Mouse (Mus musculus): ENCODE measurements around the gene Klhdc3. TPM values are rescaled to one million over a fixed set of nuclear protein-coding genes. Genes with fewer than 3 reads are reported as not detected.

The Klhdc3 gene
- total RNA-seq, 4 experiments from 2014 or later, result 53.8 to 65.7 (median 61.5) TPM

DNA sequence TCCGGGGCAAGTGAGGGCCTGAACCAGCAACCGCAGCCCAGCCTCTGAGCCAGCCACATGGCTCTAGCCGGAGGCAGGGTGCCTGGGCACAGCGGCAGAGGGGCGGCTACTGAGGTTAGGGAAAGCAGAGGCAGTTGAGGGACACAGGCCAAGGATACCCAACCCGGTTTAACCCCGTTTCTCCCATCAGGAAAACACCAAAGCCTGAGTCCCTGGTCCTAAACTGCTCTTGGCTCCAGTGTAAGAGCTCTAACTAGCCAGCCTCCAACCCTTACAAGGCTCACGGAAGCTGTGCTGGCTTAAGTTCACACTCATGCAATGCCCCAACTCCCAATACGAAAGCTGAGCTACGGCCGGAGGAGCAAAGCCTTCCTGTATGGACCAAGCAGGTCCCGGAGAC is 56.1 kb downstream of the Klhdc3 start:
- DNase-seq (ENCODE audit: low spot score), result no peak

Other genes starting within 250 kb of the Klhdc3 start
- gene Slc22a7, start 242.5 kb downstream of the Klhdc3 start, total RNA-seq (2022), result not detected
- gene Ttbk1, start 193.2 kb downstream of the Klhdc3 start, total RNA-seq (2022), result under 1 TPM; 0.11 to 0.41 (median 0.24) TPM
- 1 to 10 TPM; 1.7 to 2.2 (median 1.8) TPM for gene Dnph1, start 184.2 kb downstream of the Klhdc3 start, total RNA-seq (2022)
- gene Cul9, start 134.5 kb downstream of the Klhdc3 start, total RNA-seq (2022), result 10 to 100 TPM; 22.7 to 28.0 (median 24.9) TPM
- gene Srf, start 124.7 kb downstream of the Klhdc3 start, total RNA-seq (2022), result 100 to 1,000 TPM in 2 of 4 experiments, 10 to 100 TPM in 2; 84.1 to 121 (median 98.6) TPM
- 1 to 10 TPM; 1.8 to 3.5 (median 2.1) TPM for gene Ptk7, start 51.4 kb downstream of the Klhdc3 start, total RNA-seq (2022)
- gene Klc4, start 34.9 kb downstream of the Klhdc3 start, total RNA-seq (2022), result 10 to 100 TPM; 27.5 to 29.1 (median 28.5) TPM
- 100 to 1,000 TPM; 115 to 133 (median 125) TPM for gene Mrpl2, start 34.7 kb downstream of the Klhdc3 start, total RNA-seq (2022)
- gene Cul7, start 30.6 kb downstream of the Klhdc3 start, total RNA-seq (2022), result 10 to 100 TPM; 16.5 to 21.2 (median 18.7) TPM
- 10 to 100 TPM; 10.5 to 13.7 (median 12.4) TPM for gene Rrp36, start 6.6 kb downstream of the Klhdc3 start, total RNA-seq (2022)
- gene Mea1, start 2.1 kb downstream of the Klhdc3 start, total RNA-seq (2022), result 10 to 100 TPM; 47.1 to 52.5 (median 51.6) TPM
- gene Ppp2r5d, start 24.2 kb upstream of the Klhdc3 start, total RNA-seq (2022), result 10 to 100 TPM; 25.1 to 31.0 (median 28.6) TPM
- 10 to 100 TPM; 34.4 to 37.4 (median 35.7) TPM for gene Pex6, start 30.5 kb upstream of the Klhdc3 start, total RNA-seq (2022)
- 1 to 10 TPM; 2.6 to 7.2 (median 3.4) TPM for gene Gnmt, start 48.3 kb upstream of the Klhdc3 start, total RNA-seq (2022)
- gene Cnpy3, start 71.3 kb upstream of the Klhdc3 start, total RNA-seq (2022), result 10 to 100 TPM; 17.2 to 22.1 (median 18.4) TPM
- gene Ptcra, start 82.8 kb upstream of the Klhdc3 start, total RNA-seq (2022), result not detected
- gene 2310039H08Rik, start 91.7 kb upstream of the Klhdc3 start, total RNA-seq (2022), result 10 to 100 TPM; 24.2 to 33.2 (median 28.9) TPM
- 10 to 100 TPM; 43.9 to 58.6 (median 52.8) TPM for gene Rpl7l1, start 101.8 kb upstream of the Klhdc3 start, total RNA-seq (2022)
- 10 to 100 TPM; 12.8 to 15.3 (median 14.4) TPM for gene Bicral, start 177.6 kb upstream of the Klhdc3 start, total RNA-seq (2022)
- gene Tbcc, start 209.8 kb upstream of the Klhdc3 start, total RNA-seq (2022), result 10 to 100 TPM; 15.4 to 18.6 (median 17.3) TPM
- gene Prph2, start 229.5 kb upstream of the Klhdc3 start, total RNA-seq (2022), result not detected

Data from heart, adult 8-10 months (tissue).